Mouse (Mus musculus): ENCODE results near the gene Trpm5. TPM values are rescaled to one million over a fixed set of nuclear protein-coding genes. Genes with fewer than 3 reads are reported as not detected.

The Trpm5 gene
- polyA plus RNA-seq, 1 experiment from 2014 or later: 0.72 TPM

- Histone ChIP-seq H3K4me1 (ENCODE audit: insufficient read depth, low read depth, low read length) (no peaks in the 10 kb centered on the region; the same call in 1 of the 2 replicates), H3K4me2 (replicated peaks; ENCODE audit: low read depth, low read length) (no peak overlapping the region), H3K9me3 (ENCODE audit: low read length) (no peaks in the 10 kb centered on the region), H3K27ac (ENCODE audit: low read length) (no peak overlapping the region), H3K27me3 (replicated peaks; ENCODE audit: insufficient read depth, low read length) (no peaks in the 10 kb centered on the region), H3K36me3 (ENCODE audit: insufficient read depth, low read length) (no peaks in the 10 kb centered on the region), H3K4me3 (ENCODE audit: low read depth, low read length) (no peak overlapping the region), H3K9ac (replicated peaks; ENCODE audit: low read depth) (no peak overlapping the region)
- no peak for ATAC-seq
- DNase-seq (ENCODE audit: low spot score): no peak
- no peak for TF ChIP-seq CTCF (IDR thresholded peaks at IDR 0.05)
- TF ChIP-seq EP300 (IDR thresholded peaks at IDR 0.05): no peak
- WGBS: 84% methylated on average over 8 of the region's 8 CpGs
Observed at GRCm38 (mm10) chr7:143034519-143035450, 59.7 kb downstream of the Trpm5 start.

GRCm38 (mm10) chr7:143034112-143034511 is 60.3 kb downstream of the Trpm5 start:
- 98% methylated on average over 2 of the region's 2 CpGs for WGBS
- ATAC-seq (no peak), DNase-seq (ENCODE audit: low spot score) (no peak)
- Histone ChIP-seq H3K4me2 (replicated peaks; ENCODE audit: low read depth, low read length) (no peak overlapping the region), H3K27ac (ENCODE audit: low read length) (no peak overlapping the region), H3K4me3 (ENCODE audit: low read depth, low read length) (no peak overlapping the region), H3K9ac (replicated peaks; ENCODE audit: low read depth) (no peak overlapping the region), H3K4me1 (ENCODE audit: insufficient read depth, low read depth, low read length) (no peaks in the 10 kb centered on the region; the same call in 1 of the 2 replicates), H3K36me3 (ENCODE audit: insufficient read depth, low read length) (no peaks in the 10 kb centered on the region), H3K27me3 (replicated peaks; ENCODE audit: insufficient read depth, low read length) (no peaks in the 10 kb centered on the region), H3K9me3 (ENCODE audit: low read length) (no peaks in the 10 kb centered on the region)
- TF ChIP-seq EP300 (IDR thresholded peaks at IDR 0.05): no peak
- TF ChIP-seq CTCF (IDR thresholded peaks at IDR 0.05): no peak

DNA sequence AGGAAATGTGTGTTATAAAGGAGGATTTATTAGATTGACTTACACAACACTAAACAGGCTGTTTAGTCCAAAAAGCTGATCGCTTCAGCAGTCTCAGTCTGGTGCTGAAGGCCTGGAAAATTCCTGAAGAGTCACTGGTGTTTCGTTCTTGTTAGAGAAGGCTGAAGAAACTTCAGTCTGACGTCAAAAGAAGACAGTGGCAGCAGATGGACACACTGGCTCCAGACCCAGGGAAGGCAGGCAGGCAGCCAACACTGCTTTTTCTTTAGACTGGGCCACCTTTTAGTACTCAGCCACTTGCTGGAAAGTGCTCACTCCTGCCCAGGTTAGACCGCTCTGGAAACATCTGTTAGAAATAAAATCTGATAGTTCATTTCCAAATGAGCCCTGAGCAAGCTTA is 60.9 kb downstream of the Trpm5 start:
- peak; percentile 38 for ATAC-seq
- 70% methylated on average over 4 of the region's 4 CpGs for WGBS

DNA sequence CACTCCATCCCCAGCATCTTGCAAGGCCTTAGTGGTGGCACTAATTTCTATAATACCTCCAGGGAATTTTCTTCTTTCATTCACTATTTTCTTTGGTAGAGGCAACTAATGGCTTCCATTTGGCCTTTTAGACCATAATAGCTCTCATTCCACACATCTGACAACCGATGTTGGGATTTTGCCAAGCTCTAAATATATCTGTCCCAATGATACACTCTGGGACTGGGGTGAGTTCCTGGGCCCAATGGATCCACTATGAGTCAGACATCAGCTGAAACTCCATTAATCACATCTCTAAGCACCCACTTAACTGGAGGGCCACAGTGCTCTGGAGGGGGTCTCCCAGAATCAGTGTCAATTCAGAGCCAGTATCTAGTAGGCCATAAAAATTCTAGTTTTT is 62.6 kb downstream of the Trpm5 start:
- H3K9me3 ChIP-seq (ENCODE audit: low read length): no peaks in the 10 kb centered on the region
- no peaks in the 10 kb centered on the region for H3K36me3 ChIP-seq (ENCODE audit: insufficient read depth, low read length)
- H3K27ac ChIP-seq (ENCODE audit: low read length): no peak overlapping the region
- ATAC-seq (peak; percentile 28; the same call in 1 of the 2 replicates), DNase-seq (ENCODE audit: low spot score) (peak; percentile 55)
- WGBS: 50% methylated on average over 1 of the region's 1 CpGs
- no peaks in the 10 kb centered on the region for H3K27me3 ChIP-seq (replicated peaks; ENCODE audit: insufficient read depth, low read length)
- H3K9ac ChIP-seq (replicated peaks; ENCODE audit: low read depth): no peak overlapping the region
- H3K4me1 ChIP-seq (ENCODE audit: insufficient read depth, low read depth, low read length): no peaks in the 10 kb centered on the region; the same call in 1 of the 2 replicates
- no peak for TF ChIP-seq EP300 (IDR thresholded peaks at IDR 0.05)
- TF ChIP-seq CTCF (IDR thresholded peaks at IDR 0.05): no peak
- no peak overlapping the region for H3K4me3 ChIP-seq (ENCODE audit: low read depth, low read length)
- no peak overlapping the region for H3K4me2 ChIP-seq (replicated peaks; ENCODE audit: low read depth, low read length)

More for the DNA sequence above, 60.9 kb downstream of the Trpm5 start:
- H3K27me3 ChIP-seq (replicated peaks; ENCODE audit: insufficient read depth, low read length): no peaks in the 10 kb centered on the region
- no peaks in the 10 kb centered on the region; the same call in 1 of the 2 replicates for H3K4me1 ChIP-seq (ENCODE audit: insufficient read depth, low read depth, low read length)
- TF ChIP-seq EP300 (IDR thresholded peaks at IDR 0.05): no peak
- DNase-seq (ENCODE audit: low spot score): peak; percentile 61
- H3K4me2 ChIP-seq (replicated peaks; ENCODE audit: low read depth, low read length): no peak overlapping the region
- no peaks in the 10 kb centered on the region for H3K36me3 ChIP-seq (ENCODE audit: insufficient read depth, low read length)
- no peak overlapping the region for H3K27ac ChIP-seq (ENCODE audit: low read length)
- H3K9me3 ChIP-seq (ENCODE audit: low read length): no peaks in the 10 kb centered on the region
- H3K9ac ChIP-seq (replicated peaks; ENCODE audit: low read depth): no peak overlapping the region
- H3K4me3 ChIP-seq (ENCODE audit: low read depth, low read length): no peak overlapping the region

DNA sequence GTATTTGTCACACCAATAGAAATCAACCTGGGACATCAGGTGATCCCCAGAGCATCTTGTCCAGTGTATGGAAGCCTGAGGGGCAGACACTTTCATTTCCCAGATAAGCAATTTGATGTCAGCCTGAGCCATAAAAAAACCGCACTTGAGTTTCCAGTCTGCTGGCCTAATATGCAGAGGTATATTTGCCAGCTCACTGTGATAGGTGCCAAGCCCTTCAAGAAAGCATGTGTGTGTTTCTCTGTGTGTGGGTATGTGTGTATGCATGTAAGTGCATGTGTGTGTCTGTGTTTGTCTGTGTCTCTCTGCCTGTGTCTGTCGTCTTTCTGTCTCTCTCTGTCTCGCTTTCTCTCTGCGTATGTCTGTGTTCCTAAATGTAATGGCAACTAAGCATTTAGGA is 67.2 kb downstream of the Trpm5 start:
- Histone ChIP-seq H3K9me3 (ENCODE audit: low read length) (no peaks in the 10 kb centered on the region), H3K4me2 (replicated peaks; ENCODE audit: low read depth, low read length) (no peak overlapping the region), H3K4me3 (ENCODE audit: low read depth, low read length) (no peak overlapping the region), H3K27me3 (replicated peaks; ENCODE audit: insufficient read depth, low read length) (no peaks in the 10 kb centered on the region), H3K27ac (ENCODE audit: low read length) (no peak overlapping the region), H3K9ac (replicated peaks; ENCODE audit: low read depth) (no peak overlapping the region), H3K4me1 (ENCODE audit: insufficient read depth, low read depth, low read length) (no peaks in the 10 kb centered on the region), H3K36me3 (ENCODE audit: insufficient read depth, low read length) (no peaks in the 10 kb centered on the region)
- no peak for DNase-seq (ENCODE audit: low spot score)
- no peak for ATAC-seq
- 67% methylated on average over 4 of the region's 4 CpGs for WGBS
- TF ChIP-seq CTCF (IDR thresholded peaks at IDR 0.05) (no peak), EP300 (IDR thresholded peaks at IDR 0.05) (no peak)

- H3K9ac ChIP-seq (replicated peaks; ENCODE audit: low read depth): no peak overlapping the region
- no peaks in the 10 kb centered on the region for H3K4me1 ChIP-seq (ENCODE audit: insufficient read depth, low read depth, low read length)
- TF ChIP-seq EP300 (IDR thresholded peaks at IDR 0.05) (no peak), CTCF (IDR thresholded peaks at IDR 0.05) (no peak)
- WGBS: 65% methylated on average over 3 of the region's 3 CpGs
- DNase-seq (ENCODE audit: low spot score) (no peak), ATAC-seq (no peak)
- no peaks in the 10 kb centered on the region for H3K9me3 ChIP-seq (ENCODE audit: low read length)
- no peaks in the 10 kb centered on the region for H3K27me3 ChIP-seq (replicated peaks; ENCODE audit: insufficient read depth, low read length)
- H3K36me3 ChIP-seq (ENCODE audit: insufficient read depth, low read length): no peaks in the 10 kb centered on the region
- no peak overlapping the region for H3K4me3 ChIP-seq (ENCODE audit: low read depth, low read length)
- no peak overlapping the region for H3K4me2 ChIP-seq (replicated peaks; ENCODE audit: low read depth, low read length)
- no peak overlapping the region for H3K27ac ChIP-seq (ENCODE audit: low read length)
Observed at GRCm38 (mm10) chr7:143025496-143025895, 68.9 kb downstream of the Trpm5 start.
